Mouse (Mus musculus) effector memory CD4-positive, alpha-beta T cell, adult 7 months (primary cell): ENCODE data around the gene Zmiz1. TPM values are rescaled to one million over a fixed set of nuclear protein-coding genes. Genes with fewer than 3 reads are reported as not detected.

Experiments
- polyA plus RNA-seq: library from polyadenylated mRNA; unstranded; fragments of 100-300 nt; shearing (Covaris generic); gene quantifications from one replicate; pipeline ENCODE4 v1.2.1, GENCODE M21; 2017

Zmiz1 gene
- 34.4 TPM for polyA plus RNA-seq

GRCm38 (mm10) chr14:25459016-25459393 lies at the start of gene Zmiz1:
Gene Zmiz1 (plus strand): TSS chr14:25459185.

GRCm38 (mm10) chr14:25693888-25694568 lies 235.0 kb downstream of the Zmiz1 start, which contains the start of gene Ppif:
Gene Ppif (plus strand): TSS chr14:25694154.

Other genes with a start within 250 kb of the Zmiz1 start
- 29.0 TPM for gene Ppif, start 235.0 kb downstream of the Zmiz1 start, polyA plus RNA-seq